ENCODE assay signal across 13 mouse cellular contexts in genomic region chr16:34861744-34862365, GRCm38 (mm10).
DNase-seq lines count a peak whose midpoint lies in the region; ATAC-seq and TF ChIP-seq lines count a peak whose summit lies in the region.
"Had no signal": no experiment of that assay in that cellular context is flagged by ENCODE, and none has a peak within 500 bp of the region (broad histone marks: within the 10 kb centered on the region; RNA-seq: fewer than 3 reads in every experiment).

No protein-coding gene starts in this region.

- H3K36me3 ChIP-seq in heart, embryonic 16.5 days (ENCODE audit: control insufficient read depth, insufficient read depth): no peaks in the 10 kb centered on the region
- no peaks in the 10 kb centered on the region for H3K36me3 ChIP-seq in kidney, adult 2 months (ENCODE audit: control insufficient read depth, insufficient read depth, low read length)
- no peaks in the 10 kb centered on the region for H3K36me3 ChIP-seq in hindbrain, postnatal 0 days (ENCODE audit: insufficient read depth, low read length)
- H3K36me3 ChIP-seq: hindbrain, embryonic 15.5 days; midbrain, embryonic 13.5 days had no signal

- H3K27me3 ChIP-seq in heart, embryonic 16.5 days (ENCODE audit: control insufficient read depth, insufficient read depth, low read length): no peaks in the 10 kb centered on the region
- no peaks in the 10 kb centered on the region for H3K27me3 ChIP-seq in kidney, adult 2 months (replicated peaks; ENCODE audit: control insufficient read depth, insufficient read depth, low read length)
- no peaks in the 10 kb centered on the region for H3K27me3 ChIP-seq in hindbrain, postnatal 0 days (ENCODE audit: insufficient read depth, low read length)
- H3K27me3 ChIP-seq: forebrain, embryonic 13.5 days; hindbrain, embryonic 15.5 days; midbrain, embryonic 13.5 days had no signal

- H3K4me2 ChIP-seq in heart, embryonic 16.5 days (ENCODE audit: low read depth, low read length): no peak overlapping the region
- no peak overlapping the region for H3K4me2 ChIP-seq in hindbrain, postnatal 0 days (ENCODE audit: low read depth, low read length)
- H3K4me2 ChIP-seq: forebrain, embryonic 13.5 days; hindbrain, embryonic 15.5 days; midbrain, embryonic 13.5 days had no signal

- TF ChIP-seq CTCF in embryonic fibroblast, embryonic 13.5 days (IDR thresholded peaks at IDR 0.05; ENCODE audit: borderline replicate concordance, insufficient read depth, low read length): no peak
- no peak for TF ChIP-seq CTCF in kidney, adult 2 months (conservative IDR thresholded peaks at IDR 0.05; ENCODE audit: insufficient read depth, insufficient read length, low read depth, low read length)
- no peak for TF ChIP-seq CTCF in hindbrain, postnatal 0 days (IDR thresholded peaks at IDR 0.05; ENCODE audit: low read depth)

- peak; percentile 32; the same call in 1 of the 2 replicates for ATAC-seq in heart, embryonic 16.5 days (replicated peaks; ENCODE audit: extremely low read depth, insufficient read depth, low FRiP score)
- no peak for ATAC-seq in hindbrain, postnatal 0 days
- ATAC-seq: forebrain, embryonic 13.5 days; midbrain, embryonic 13.5 days had no signal

- 28% methylated on average over 10 of the region's 10 CpGs for WGBS in heart, embryonic 16.5 days
- 16% methylated on average over 10 of the region's 10 CpGs for WGBS in kidney, adult 2 months
- 80% methylated on average over 10 of the region's 10 CpGs for WGBS in hindbrain, postnatal 0 days

- no peak for DNase-seq in heart, adult 11 months
- DNase-seq in kidney, adult 2 months: peak; percentile 95
- peak; percentile 31 for DNase-seq in lung, postnatal 25 days (ENCODE audit: low spot score)
- no peak for DNase-seq in hindbrain, postnatal 0 days (ENCODE audit: low spot score)
- no peak for DNase-seq in spleen, postnatal 36 days (ENCODE audit: low spot score in 2 of 2)
- no peak for DNase-seq in urinary bladder, postnatal 14 days (ENCODE audit: low spot score)
- DNase-seq: cerebellum, adult 18-20 months; gastrocnemius, postnatal 36 days had no signal

- no peak for TF ChIP-seq POLR2A in embryonic fibroblast, embryonic 13.5 days (IDR thresholded peaks at IDR 0.05; ENCODE audit: low read depth, low read length)
- no peak for TF ChIP-seq POLR2A in kidney, adult 2 months (IDR thresholded peaks at IDR 0.05; ENCODE audit: low read depth, low read length)

- no peaks in the 10 kb centered on the region for H3K9me3 ChIP-seq in heart, embryonic 16.5 days (replicated peaks; ENCODE audit: control insufficient read depth, low read length)
- H3K9me3 ChIP-seq in hindbrain, postnatal 0 days (ENCODE audit: low read length): no peaks in the 10 kb centered on the region
- H3K9me3 ChIP-seq: forebrain, embryonic 13.5 days; hindbrain, embryonic 15.5 days; midbrain, embryonic 13.5 days had no signal

- H3K9ac ChIP-seq in heart, embryonic 16.5 days (ENCODE audit: low read length): no peak overlapping the region
- H3K9ac ChIP-seq in hindbrain, postnatal 0 days (replicated peaks; ENCODE audit: low read length): no peak overlapping the region
- H3K9ac ChIP-seq: forebrain, embryonic 13.5 days; hindbrain, embryonic 15.5 days; midbrain, embryonic 13.5 days had no signal

- H3K4me3 ChIP-seq in heart, embryonic 16.5 days (ENCODE audit: low read length): no peak overlapping the region
- H3K4me3 ChIP-seq in embryonic fibroblast, embryonic 13.5 days (ENCODE audit: insufficient read depth, low read length): no peak overlapping the region
- no peak overlapping the region for H3K4me3 ChIP-seq in kidney, adult 2 months (ENCODE audit: insufficient read depth, low read depth, low read length)
- H3K4me3 ChIP-seq in hindbrain, postnatal 0 days (ENCODE audit: low read length): no peak overlapping the region
- H3K4me3 ChIP-seq: forebrain, embryonic 13.5 days; hindbrain, embryonic 15.5 days; midbrain, embryonic 13.5 days had no signal

- H3K4me1 ChIP-seq in heart, embryonic 16.5 days (ENCODE audit: control insufficient read depth, insufficient read depth, low read length): peaks cover 7% of the 10 kb centered on the region; the same call in 1 of the 2 replicates
- H3K4me1 ChIP-seq in embryonic fibroblast, embryonic 13.5 days (ENCODE audit: control insufficient read depth, insufficient read depth, low read length): peaks cover 10% of the 10 kb centered on the region
- peaks cover 36% of the 10 kb centered on the region for H3K4me1 ChIP-seq in kidney, adult 2 months (ENCODE audit: control insufficient read depth, insufficient read depth, low read length)
- H3K4me1 ChIP-seq in hindbrain, postnatal 0 days (ENCODE audit: insufficient read depth, low read length): no peaks in the 10 kb centered on the region
- H3K4me1 ChIP-seq: forebrain, embryonic 13.5 days; hindbrain, embryonic 15.5 days; midbrain, embryonic 13.5 days had no signal

- H3K27ac ChIP-seq in heart, embryonic 16.5 days (ENCODE audit: low read length): no peak overlapping the region
- peak overlapping the region; percentile 47 for H3K27ac ChIP-seq in embryonic fibroblast, embryonic 13.5 days (ENCODE audit: insufficient read depth, low read length)
- peak overlapping the region; percentile 88 for H3K27ac ChIP-seq in kidney, adult 2 months (ENCODE audit: insufficient read depth, low read depth, low read length)
- H3K27ac ChIP-seq in hindbrain, postnatal 0 days: no peak overlapping the region
- H3K27ac ChIP-seq: forebrain, embryonic 13.5 days; hindbrain, embryonic 15.5 days; midbrain, embryonic 13.5 days had no signal

Comparison
In these comparisons a context has a peak if more than half of its experiments do, and no peak if none do; other contexts are left out.
1. H3K27ac ChIP-seq: peak in embryonic fibroblast, embryonic 13.5 days (single experiment) and kidney, adult 2 months (single experiment); none in heart, embryonic 16.5 days (single experiment) and hindbrain, postnatal 0 days (single experiment).
2. DNase-seq: peak in kidney, adult 2 months (single experiment) and lung, postnatal 25 days (single experiment); none in heart, adult 11 months (single experiment), hindbrain, postnatal 0 days (single experiment), spleen, postnatal 36 days (0 of 2) and urinary bladder, postnatal 14 days (single experiment).